Mouse (Mus musculus) lung, postnatal 0 days (tissue): Measurements from ENCODE around the gene Hcn2.

Experiments
- CTCF ChIP-seq: IDR thresholded peaks from 2 replicates; pipeline ENCODE4 v1.5.1; 2016; ENCODE audit warnings: antibody characterized with exemption, mild to moderate bottlenecking
- EP300 ChIP-seq: IDR thresholded peaks from 2 replicates; pipeline ENCODE4 v1.6.1; 2016; ENCODE audit warnings: antibody characterized with exemption, mild to moderate bottlenecking, control low read depth

DNA sequence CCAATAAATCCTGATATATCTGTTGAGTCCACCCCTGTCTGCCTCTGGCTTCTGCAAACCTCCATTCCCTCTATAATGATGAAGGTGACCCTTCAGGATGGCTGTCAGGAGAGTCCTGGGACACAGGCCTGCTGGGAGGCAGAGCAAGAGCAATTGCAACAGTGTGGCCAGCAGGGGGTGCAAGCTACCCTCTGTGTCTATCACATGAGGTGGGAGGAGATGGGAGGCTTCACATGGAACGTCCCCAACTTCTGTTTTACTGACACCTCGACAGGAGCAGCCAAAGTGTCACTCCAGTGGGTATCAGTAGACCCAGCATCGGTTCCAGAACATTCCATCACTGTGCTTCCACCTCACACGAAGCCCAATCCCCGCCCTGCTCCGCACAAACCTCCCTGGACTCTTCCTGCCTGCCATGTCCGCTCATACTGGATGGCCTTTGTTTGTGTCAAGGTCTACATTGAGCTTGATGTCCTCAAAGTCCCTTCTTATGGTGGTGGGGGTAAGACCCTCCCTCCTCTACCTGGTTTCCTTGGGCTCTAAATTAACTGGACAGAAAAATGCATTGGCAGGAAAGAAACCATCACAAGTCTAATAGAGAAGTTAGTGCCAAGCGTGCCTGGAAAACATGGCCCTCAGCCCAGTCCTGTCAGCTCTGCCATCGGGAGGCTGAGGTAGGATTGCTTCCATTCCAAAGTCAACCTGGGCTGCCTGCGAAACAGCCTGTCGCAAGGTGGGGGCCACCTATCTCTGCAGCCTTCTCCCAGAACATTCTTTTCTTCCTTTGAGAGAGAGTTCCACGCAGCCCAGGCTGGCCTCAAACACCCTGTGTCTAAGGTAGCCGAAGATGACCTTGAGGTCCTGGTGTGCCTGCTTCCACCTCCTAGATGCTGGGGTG lies 21.0 kb upstream of the Hcn2 start:
- TF ChIP-seq CTCF (peak; percentile 98), EP300 (no peak)
